Mouse (Mus musculus): ENCODE data around the gene Tmem220. TPM values are rescaled to one million over a fixed set of nuclear protein-coding genes. Genes with fewer than 3 reads are reported as not detected.
A peak's percentile ranks its signal among the peaks of the same experiment; 100 is the strongest.
"Not testable (repeated sequence)": the region's sequence is repeated elsewhere in the genome, so short reads cannot be mapped to it uniquely, and the experiment has no call there.

Tmem220 gene
- total and polyA plus RNA-seq, 3 experiments, result 0.30 to 1.6 (median 0.36) TPM

DNA sequence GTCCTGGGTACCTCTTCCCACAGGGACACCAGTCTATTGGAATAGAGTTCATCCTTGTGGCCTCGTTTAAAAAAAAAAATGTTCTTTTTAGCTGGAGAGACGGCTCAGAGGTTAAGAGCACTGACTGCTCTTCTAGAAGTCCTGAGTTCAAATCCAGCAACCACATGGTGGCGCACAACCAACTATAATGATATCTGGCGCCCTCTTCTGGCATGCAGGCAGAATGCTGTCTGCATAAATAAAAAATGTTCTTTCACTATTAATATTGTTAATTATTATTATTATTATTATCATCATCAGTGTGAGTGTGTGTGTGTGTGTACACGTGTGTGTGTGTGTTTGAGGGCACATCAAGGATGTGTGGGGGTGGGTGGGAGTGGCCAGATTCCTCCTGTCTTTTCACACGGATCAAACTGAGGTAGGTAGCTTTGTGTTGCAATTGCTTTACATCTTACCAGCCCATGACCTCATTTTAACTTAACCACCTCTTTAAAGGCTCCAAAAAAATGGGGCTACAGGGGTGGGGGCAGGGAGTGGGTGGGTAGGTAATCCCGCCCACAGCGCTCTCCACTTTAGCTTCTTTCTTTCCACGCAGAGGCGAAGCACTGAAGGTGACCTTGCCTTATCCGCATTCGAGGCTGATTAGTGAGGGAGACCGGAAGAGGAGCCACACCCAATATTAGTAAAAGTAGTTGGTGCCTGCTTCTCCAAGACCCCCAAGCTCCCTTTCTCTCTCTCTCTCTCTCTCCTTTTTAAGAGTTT is 2.4 kb upstream of the Tmem220 start:
- peaks cover 3 to 34% of the 10 kb centered on the region in 2 experiments; a peak in 2 of 4 replicates for H3K4me1 ChIP-seq (ENCODE audit: control insufficient read depth in 1 of 2, insufficient read depth in 2 of 2)

DNA sequence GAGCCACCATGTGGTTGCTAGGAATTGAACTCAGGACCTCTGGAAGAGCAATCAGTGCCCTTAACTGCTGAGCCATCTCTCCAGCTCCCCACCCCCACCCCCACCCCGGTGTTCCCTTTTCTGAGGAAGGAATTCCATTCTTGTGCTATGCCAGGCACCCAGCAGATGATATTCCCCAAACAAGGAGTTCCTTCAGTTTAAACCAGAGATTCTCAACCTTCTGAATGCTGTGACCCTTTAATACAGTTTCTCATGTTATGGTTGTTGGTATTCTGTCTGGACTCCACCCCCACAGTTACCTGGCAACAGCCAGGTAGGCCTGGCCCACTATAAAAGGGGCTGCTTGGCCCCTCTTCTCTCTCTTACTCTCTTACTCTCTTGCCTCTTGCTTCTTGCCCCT is 1.8 kb upstream of the Tmem220 start:
- Histone ChIP-seq H3K4me1 (ENCODE audit: control insufficient read depth in 1 of 2, insufficient read depth in 2 of 2) (peaks cover 3 to 28% of the 10 kb centered on the region in 2 experiments; a peak in 2 of 4 replicates), H3K27me3 (replicated peaks) (peaks cover 23% of the 10 kb centered on the region)
- H3K9ac ChIP-seq (ENCODE audit: insufficient read depth, low read depth); H3K27ac ChIP-seq (ENCODE audit: insufficient read depth, low read depth); H3K79me2 ChIP-seq (replicated peaks; ENCODE audit: control insufficient read depth, extremely low read depth, insufficient read depth, poor library complexity, severe bottlenecking); H3K4me3 ChIP-seq (replicated peaks in 1 of 3; ENCODE audit: low read depth in 2 of 3, low read length in 2 of 3, poor library complexity in 1 of 3); H3K9me3 ChIP-seq (replicated peaks; ENCODE audit: low read length); dilution Hi-C loops (cut with MboI; ENCODE audit: extremely low pct_ligation_motif_present, extremely low pct_unique_long_range_greater_than_20kb, low sequenced_read_pairs); H3K36me3 ChIP-seq (replicated peaks in 1 of 2; ENCODE audit: control insufficient read depth in 1 of 2, insufficient read depth in 1 of 2, low read length in 1 of 2); H3K4me2 ChIP-seq (ENCODE audit: insufficient read depth, low read depth, poor library complexity, severe bottlenecking); DNase-seq (ENCODE audit: extremely low read depth): not testable (repeated sequence)
- in situ Hi-C loops (cut with MboI; ENCODE audit: low pct_ligation_motif_present, low pct_unique_long_range_greater_than_20kb, low sequenced_read_pairs), result loop anchor here (10.0 kb wide), 1 partner anchor 322 kb away; no protein-coding TSS in a partner anchor

More for the DNA sequence above, 2.4 kb upstream of the Tmem220 start:
- Histone ChIP-seq H3K4me3 (replicated peaks in 1 of 3; ENCODE audit: low read depth in 2 of 3, low read length in 2 of 3, poor library complexity in 1 of 3) (no peak overlapping the region), H3K9ac (ENCODE audit: insufficient read depth, low read depth) (no peak overlapping the region), H3K79me2 (replicated peaks; ENCODE audit: control insufficient read depth, extremely low read depth, insufficient read depth, poor library complexity, severe bottlenecking) (no peaks in the 10 kb centered on the region), H3K4me2 (ENCODE audit: insufficient read depth, low read depth, poor library complexity, severe bottlenecking) (no peak overlapping the region), H3K36me3 (replicated peaks in 1 of 2; ENCODE audit: control insufficient read depth in 1 of 2, insufficient read depth in 1 of 2, low read length in 1 of 2) (no peaks in the 10 kb centered on the region), H3K9me3 (replicated peaks; ENCODE audit: low read length) (no peaks in the 10 kb centered on the region), H3K27ac (ENCODE audit: insufficient read depth, low read depth) (no peak overlapping the region), H3K27me3 (replicated peaks) (peaks cover 28% of the 10 kb centered on the region)
- dilution Hi-C loops (cut with MboI; ENCODE audit: extremely low pct_ligation_motif_present, extremely low pct_unique_long_range_greater_than_20kb, low sequenced_read_pairs) (no loop called here), in situ Hi-C loops (cut with MboI; ENCODE audit: low pct_ligation_motif_present, low pct_unique_long_range_greater_than_20kb, low sequenced_read_pairs) (loop anchor here (10.0 kb wide), 1 partner anchor 322 kb away; no protein-coding TSS in a partner anchor)
- TF ChIP-seq SMC3 (IDR thresholded peaks at IDR 0.05; ENCODE audit: low read depth, low read length) (peak; percentile 49), NELFE (IDR thresholded peaks at IDR 0.05; ENCODE audit: low read depth, low read length) (peak; percentile 38; the same call in 1 of the 2 replicates), CTCF (conservative IDR thresholded peaks at IDR 0.05 in 1 of 2, IDR thresholded peaks at IDR 0.05 in 1 of 2; ENCODE audit: low read depth in 2 of 2, low read length in 2 of 2) (peak; percentile 62 to 98; a peak in 3 of 4 replicates), ELF1 (IDR thresholded peaks at IDR 0.05; ENCODE audit: low read depth, low read length) (no peak)
- peak; percentile 46 for DNase-seq (ENCODE audit: extremely low read depth)

DNA sequence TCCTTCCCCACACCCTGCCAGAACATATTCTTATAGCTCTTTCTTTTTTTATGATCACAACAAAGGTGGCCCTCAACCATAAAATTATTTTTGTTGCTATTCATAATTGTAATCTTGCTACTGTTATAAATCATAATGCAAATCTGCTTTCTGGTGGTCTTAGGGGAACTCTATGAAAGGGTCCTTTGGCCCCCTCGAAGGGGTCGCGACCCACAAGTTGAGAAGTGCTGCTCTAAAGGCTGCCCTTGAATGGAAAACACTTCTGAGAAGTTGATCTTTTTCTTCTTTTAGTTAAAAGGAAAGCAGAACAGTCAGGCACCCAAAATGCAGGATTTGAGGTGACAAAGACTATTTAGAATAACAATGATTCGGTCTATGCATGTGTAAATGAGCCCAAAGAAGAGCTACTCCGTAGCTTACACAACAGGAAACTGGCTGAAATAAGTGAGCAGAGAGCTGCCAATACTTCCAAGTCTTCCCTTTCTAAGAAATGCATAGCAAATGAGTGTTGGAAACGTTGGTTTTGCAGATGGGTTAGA is 1.1 kb upstream of the Tmem220 start:
- Histone ChIP-seq H3K9me3 (replicated peaks; ENCODE audit: low read length) (no peaks in the 10 kb centered on the region), H3K9ac (ENCODE audit: insufficient read depth, low read depth) (no peak overlapping the region), H3K27me3 (replicated peaks) (peaks cover 20% of the 10 kb centered on the region), H3K4me1 (ENCODE audit: control insufficient read depth in 1 of 2, insufficient read depth in 2 of 2) (peaks cover 0 to 22% of the 10 kb centered on the region in 2 experiments; a peak in 2 of 4 replicates), H3K79me2 (replicated peaks; ENCODE audit: control insufficient read depth, extremely low read depth, insufficient read depth, poor library complexity, severe bottlenecking) (no peaks in the 10 kb centered on the region), H3K27ac (ENCODE audit: insufficient read depth, low read depth) (no peak overlapping the region), H3K4me2 (ENCODE audit: insufficient read depth, low read depth, poor library complexity, severe bottlenecking) (no peak overlapping the region), H3K4me3 (replicated peaks in 1 of 3; ENCODE audit: low read depth in 2 of 3, low read length in 2 of 3, poor library complexity in 1 of 3) (no peak overlapping the region), H3K36me3 (replicated peaks in 1 of 2; ENCODE audit: control insufficient read depth in 1 of 2, insufficient read depth in 1 of 2, low read length in 1 of 2) (no peaks in the 10 kb centered on the region)
- DNase-seq (ENCODE audit: extremely low read depth), result no peak
- in situ Hi-C loops (cut with MboI; ENCODE audit: low pct_ligation_motif_present, low pct_unique_long_range_greater_than_20kb, low sequenced_read_pairs) (loop anchor here (10.0 kb wide), 1 partner anchor 321 kb away; no protein-coding TSS in a partner anchor), dilution Hi-C loops (cut with MboI; ENCODE audit: extremely low pct_ligation_motif_present, extremely low pct_unique_long_range_greater_than_20kb, low sequenced_read_pairs) (no loop called here)
- TF ChIP-seq MYC (IDR thresholded peaks at IDR 0.05; ENCODE audit: low read depth, low read length) (no peak), CHD1 (IDR thresholded peaks at IDR 0.05; ENCODE audit: low read depth, low read length) (no peak), CTCF (conservative IDR thresholded peaks at IDR 0.05 in 1 of 2, IDR thresholded peaks at IDR 0.05 in 1 of 2; ENCODE audit: low read depth in 2 of 2, low read length in 2 of 2) (no peak), RCOR1 (conservative IDR thresholded peaks at IDR 0.05; ENCODE audit: low read depth, low read length) (no peak), UBTF (IDR thresholded peaks at IDR 0.05; ENCODE audit: low read depth, low read length) (no peak), IRF4 (IDR thresholded peaks at IDR 0.05; ENCODE audit: low read depth, low read length) (no peak), RAD21 (IDR thresholded peaks at IDR 0.05; ENCODE audit: low read depth, low read length) (no peak), MAX (IDR thresholded peaks at IDR 0.05; ENCODE audit: low read length) (no peak), MAZ (IDR thresholded peaks at IDR 0.05; ENCODE audit: low read depth, low read length) (no peak), ZMIZ1 (IDR thresholded peaks at IDR 0.05; ENCODE audit: low read depth, low read length) (no peak), NELFE (IDR thresholded peaks at IDR 0.05; ENCODE audit: low read depth, low read length) (no peak), KAT2A (IDR thresholded peaks at IDR 0.05; ENCODE audit: insufficient replicate concordance, low read length) (no peak), ETS1 (conservative IDR thresholded peaks at IDR 0.05; ENCODE audit: low read depth, low read length) (no peak)

Data from CH12.LX (cell line).